Mouse (Mus musculus): ENCODE results near the gene Preb.

Gene Preb

GRCm38 (mm10) chr5:30959966-30960501 is at the start of gene Preb:
Preb (minus strand) TSS chr5:30960361.
- DNase-seq (ENCODE audit: low read depth, low spot score), result peak; percentile 99

- DNase-seq (ENCODE audit: low read depth, low spot score), result peak; percentile 94
These were observed 44.0 kb upstream of the Preb start for GRCm38 (mm10) chr5:31004184-31004583.

GRCm38 (mm10) chr5:31001560-31001959 is 41.4 kb upstream of the Preb start:
- no peak for DNase-seq (ENCODE audit: low read depth, low spot score)

- DNase-seq (ENCODE audit: low read depth, low spot score), result no peak
These were observed 40.8 kb upstream of the Preb start for GRCm38 (mm10) chr5:31000993-31001392.

- no peak for DNase-seq (ENCODE audit: low read depth, low spot score)
These were observed 40.0 kb upstream of the Preb start for GRCm38 (mm10) chr5:31000122-31000521.

- DNase-seq (ENCODE audit: low read depth, low spot score), result no peak
These were observed 39.2 kb upstream of the Preb start for GRCm38 (mm10) chr5:30999324-30999723.

- peak; percentile 46 for DNase-seq (ENCODE audit: low read depth, low spot score)
These were observed 38.1 kb upstream of the Preb start for GRCm38 (mm10) chr5:30998306-30998705.

GRCm38 (mm10) chr5:30994910-30995635 is 34.9 kb upstream of the Preb start:
- peak; percentile 43 for DNase-seq (ENCODE audit: low read depth, low spot score)

- peak; percentile 82 for DNase-seq (ENCODE audit: low read depth, low spot score)
These were observed 33.9 kb upstream of the Preb start for GRCm38 (mm10) chr5:30994074-30994473.

- DNase-seq (ENCODE audit: low read depth, low spot score), result peak; percentile 89
These were observed 33.0 kb upstream of the Preb start for GRCm38 (mm10) chr5:30992980-30993676.

- peak; percentile 87 for DNase-seq (ENCODE audit: low read depth, low spot score)
These were observed 22.2 kb upstream of the Preb start for GRCm38 (mm10) chr5:30982357-30982756.

- peak; percentile 47 for DNase-seq (ENCODE audit: low read depth, low spot score)
These were observed 14.9 kb upstream of the Preb start for GRCm38 (mm10) chr5:30974870-30975656.

GRCm38 (mm10) chr5:30969440-30969839 is 9.3 kb upstream of the Preb start:
- DNase-seq (ENCODE audit: low read depth, low spot score), result no peak

GRCm38 (mm10) chr5:30968416-30968815 is 8.3 kb upstream of the Preb start, which contains the start of gene Tcf23:
Tcf23 (plus strand) TSS chr5:30968662.
- no peak for DNase-seq (ENCODE audit: low read depth, low spot score)

GRCm38 (mm10) chr5:30966189-30966588 is 6.0 kb upstream of the Preb start:
- no peak for DNase-seq (ENCODE audit: low read depth, low spot score)

GRCm38 (mm10) chr5:30963916-30964315 is 3.8 kb upstream of the Preb start:
- no peak for DNase-seq (ENCODE audit: low read depth, low spot score)

GRCm38 (mm10) chr5:30961545-30962505 is 1.7 kb upstream of the Preb start:
- DNase-seq (ENCODE audit: low read depth, low spot score), result no peak

GRCm38 (mm10) chr5:30960814-30961213 is 653 bp upstream of the Preb start:
- DNase-seq (ENCODE audit: low read depth, low spot score), result no peak

- no peak for DNase-seq (ENCODE audit: low read depth, low spot score)
These were observed 835 bp downstream of the Preb start for GRCm38 (mm10) chr5:30959198-30959854.

GRCm38 (mm10) chr5:30957891-30958290 is 2.3 kb downstream of the Preb start:
- DNase-seq (ENCODE audit: low read depth, low spot score), result no peak

All from brain, adult 2 months (tissue).